Mouse (Mus musculus) liver, embryonic 14.5 days (tissue): ENCODE measurements around the gene Gramd1b. TPM values are rescaled to one million over a fixed set of nuclear protein-coding genes. Genes with fewer than 3 reads are reported as not detected.

ENCODE experiments used
- ATAC-seq: fragments of 200-750 bp; cut with Nextera tagmentation; 2 replicates; pipeline ENCODE4 v1.8.0; 2017; ENCODE audit warnings: moderate number of reproducible peaks, mild to moderate bottlenecking, moderate library complexity; ENCODE audit not compliant: insufficient read depth
- DNase-seq, 3 experiments: peaks; one replicate each; pipeline ENCODE4 v3.0.0-alpha.2; 2012 to 2013; ENCODE audit warnings: low read depth in 3 of 3, low spot score in 3 of 3
- H3K27ac ChIP-seq: fragments of 300-500 bp; sonication (generic); 2 replicates; pipeline ENCODE4 v1.5.1; 2014; ENCODE audit warnings: moderate library complexity, mild to moderate bottlenecking, control low read depth, inconsistent platforms
- H3K27me3 ChIP-seq: fragments of 300-500 bp; sonication (generic); 2 replicates; pipeline ENCODE4 v1.6.1; 2014; ENCODE audit warnings: mild to moderate bottlenecking, low read length, moderate library complexity; ENCODE audit not compliant: control insufficient read depth, insufficient read depth
- H3K36me3 ChIP-seq: fragments of 300-500 bp; sonication (generic); replicated peaks from 2 replicates; pipeline ENCODE4 v1.6.1; 2014; ENCODE audit warnings: low read depth; ENCODE audit not compliant: control insufficient read depth, insufficient read depth
- H3K4me1 ChIP-seq, 2 experiments: fragments of 200-500 bp in 1 of 2; fragments of 300-500 bp in 1 of 2; sonication (generic) in 1 of 2; replicated peaks; 2 replicates each; pipeline ENCODE4 v1.6.1; 2012 to 2014; ENCODE audit warnings: antibody characterized with exemption in 1 of 2, inconsistent platforms in 1 of 2, low read length in 1 of 2; ENCODE audit not compliant: control insufficient read depth in 2 of 2, insufficient read depth in 2 of 2
- H3K4me2 ChIP-seq: fragments of 300-500 bp; sonication (generic); 2 replicates; pipeline ENCODE4 v1.6.1; 2014; ENCODE audit warnings: low read depth, mild to moderate bottlenecking, control low read depth, moderate library complexity
- H3K4me3 ChIP-seq, 2 experiments: fragments of 200-500 bp in 1 of 2; fragments of 300-500 bp in 1 of 2; sonication (generic) in 1 of 2; 2 replicates each; pipeline ENCODE4 v1.5.1; 2012 to 2014; ENCODE audit warnings: low read depth in 2 of 2, low read length in 2 of 2, mild to moderate bottlenecking in 2 of 2, control low read depth in 1 of 2, inconsistent platforms in 1 of 2, moderate library complexity in 1 of 2; ENCODE audit not compliant: insufficient read depth in 1 of 2
- H3K9ac ChIP-seq: fragments of 300-500 bp; sonication (generic); replicated peaks from 2 replicates; pipeline ENCODE4 v1.6.1; 2014; ENCODE audit warnings: mild to moderate bottlenecking, control low read depth, moderate library complexity
- H3K9me3 ChIP-seq: fragments of 300-500 bp; sonication (generic); 2 replicates; pipeline ENCODE4 v1.6.1; 2016; ENCODE audit warnings: low read length, mixed read lengths; ENCODE audit not compliant: control insufficient read depth
- CTCF ChIP-seq: IDR thresholded peaks from 2 replicates; pipeline ENCODE4 v1.5.1; 2016; ENCODE audit warnings: antibody characterized with exemption, low read depth, control low read depth
- EP300 ChIP-seq: IDR thresholded peaks from 2 replicates; pipeline ENCODE4 v1.6.1; 2016; ENCODE audit warnings: antibody characterized with exemption, low read depth
- WGBS: fragments of 180-500 bp; shearing (Covaris S2); extraction: QIAGEN DNeasy Blood & Tissue Kit; methylation state at CpG from one replicate; pipeline ENCODE4 v1.1.7; 2014; ENCODE audit not compliant: insufficient replicate concordance; 5-methylcytosine and 5-hydroxymethylcytosine counted together
- polyA plus RNA-seq, 2 experiments: library from polyadenylated mRNA; depleted of rRNA in 1 of 2; stranded (reverse) in 1 of 2; unstranded in 1 of 2; fragments of >200 nt; fragmentation: Nextera tagmentation in 1 of 2; extraction: Ambion mirVana in 1 of 2; gene quantifications; 2 replicates each; pipeline versions ENCODE4 v1.2.1 to v1.2.3; 2012 to 2014

The Gramd1b gene
- polyA plus RNA-seq, 2 experiments: 0.71 to 1.0 TPM

DNA sequence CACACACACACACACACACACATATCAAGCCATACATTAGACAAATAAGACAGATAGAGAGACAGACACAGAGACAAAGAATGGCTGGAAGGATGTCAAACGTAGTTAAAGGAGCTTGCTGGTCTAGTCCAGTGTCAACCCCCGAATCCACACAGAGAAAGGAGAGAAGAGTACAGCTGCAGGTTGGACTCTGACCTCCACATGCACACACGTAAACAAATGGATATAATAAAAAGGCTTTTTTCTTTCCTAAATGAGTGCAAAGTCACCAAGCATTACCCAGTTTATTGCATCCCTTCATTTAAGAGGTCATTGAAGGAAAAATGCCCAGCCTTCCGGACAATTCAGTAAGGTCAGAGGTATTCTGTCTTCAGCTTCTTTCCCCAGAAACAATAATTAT, 161.0 kb downstream of the Gramd1b start:
- no peak overlapping the region for H3K9ac ChIP-seq
- no peak for TF ChIP-seq EP300
- TF ChIP-seq CTCF: no peak
- ATAC-seq (no peak), DNase-seq (no peak)
- H3K4me2 ChIP-seq: no peak overlapping the region
- no peaks in the 10 kb centered on the region for H3K27me3 ChIP-seq
- H3K4me3 ChIP-seq: no peak overlapping the region
- H3K27ac ChIP-seq: no peak overlapping the region
- WGBS: 47% methylated on average over 4 of the region's 4 CpGs
- H3K9me3 ChIP-seq: no peaks in the 10 kb centered on the region
- no peaks in the 10 kb centered on the region for H3K4me1 ChIP-seq
- H3K36me3 ChIP-seq: no peaks in the 10 kb centered on the region

DNA sequence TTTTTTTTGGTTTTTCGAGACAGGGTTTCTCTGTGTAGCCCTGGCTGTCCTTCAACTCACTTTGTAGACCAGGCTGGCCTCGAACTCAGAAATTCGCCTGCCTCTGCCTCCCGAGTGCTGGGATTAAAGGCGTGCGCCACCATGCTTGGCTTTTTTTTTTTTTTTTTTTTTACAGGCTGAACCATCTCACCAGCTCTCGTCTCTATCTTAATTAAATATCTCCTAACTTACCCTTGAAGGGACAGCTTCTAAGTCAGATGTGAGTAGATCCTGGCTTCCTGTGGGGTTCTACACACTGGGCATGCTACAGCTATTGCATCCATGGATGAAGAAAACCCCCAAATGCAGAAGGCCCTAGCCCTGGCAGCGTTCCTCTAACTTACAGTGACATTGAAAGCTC, 164.4 kb downstream of the Gramd1b start:
- Histone ChIP-seq H3K4me3 (no peak overlapping the region), H3K36me3 (no peaks in the 10 kb centered on the region), H3K27me3 (no peaks in the 10 kb centered on the region), H3K9me3 (no peaks in the 10 kb centered on the region), H3K4me2 (no peak overlapping the region), H3K27ac (no peak overlapping the region), H3K4me1 (no peaks in the 10 kb centered on the region), H3K9ac (no peak overlapping the region)
- no peak for ATAC-seq
- WGBS: 58% methylated on average over 6 of the region's 8 CpGs
- TF ChIP-seq CTCF: no peak
- no peak for TF ChIP-seq EP300
- DNase-seq: no peak

DNA sequence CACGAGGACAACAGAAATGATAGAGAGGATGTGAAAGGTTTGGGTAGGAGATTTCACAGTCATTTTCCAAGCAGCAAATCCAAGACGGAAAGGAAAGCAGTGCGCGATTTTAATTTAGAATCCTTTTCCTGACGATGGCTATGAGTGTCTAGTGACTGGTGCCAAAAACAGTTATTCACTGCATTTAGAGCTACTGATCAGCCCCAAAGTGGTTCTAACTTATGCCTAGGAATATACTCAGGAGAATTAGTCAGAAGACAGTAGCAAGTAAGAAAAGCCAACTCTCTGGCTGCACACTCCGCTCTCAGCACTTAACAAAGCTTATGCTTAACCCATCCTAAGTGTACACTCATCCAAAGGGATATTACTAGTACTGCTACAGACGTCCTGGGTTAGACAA, 166.9 kb downstream of the Gramd1b start:
- 67% methylated on average over 7 of the region's 7 CpGs for WGBS

DNA sequence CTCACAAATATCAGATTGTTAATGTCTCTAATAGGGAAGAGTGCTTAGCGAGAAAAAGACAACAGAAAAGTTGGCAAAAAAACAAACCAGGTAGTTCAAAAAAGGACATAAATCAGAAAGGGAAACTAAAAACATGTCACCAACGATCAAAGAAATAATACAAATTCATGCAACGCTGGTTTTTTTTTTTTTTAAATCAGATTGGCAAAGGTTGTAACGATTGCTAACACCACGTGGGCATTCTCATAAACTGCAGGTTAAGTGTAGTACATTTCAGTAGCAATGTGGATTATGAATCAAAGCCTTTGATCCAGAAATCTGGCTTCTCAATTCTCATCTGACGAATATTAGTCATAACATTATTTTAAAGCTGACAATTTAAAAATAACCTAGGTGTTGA, 169.2 kb downstream of the Gramd1b start:
- H3K4me3 ChIP-seq: no peak overlapping the region
- no peaks in the 10 kb centered on the region for H3K36me3 ChIP-seq
- no peaks in the 10 kb centered on the region for H3K9me3 ChIP-seq
- no peaks in the 10 kb centered on the region for H3K27me3 ChIP-seq
- no peak overlapping the region for H3K4me2 ChIP-seq
- H3K27ac ChIP-seq: no peak overlapping the region
- ATAC-seq: no peak
- H3K9ac ChIP-seq: no peak overlapping the region
- DNase-seq: no peak
- WGBS: 69% methylated on average over 6 of the region's 6 CpGs
- TF ChIP-seq EP300 (no peak), CTCF (no peak)
- no peaks in the 10 kb centered on the region for H3K4me1 ChIP-seq

More for the DNA sequence above, 166.9 kb downstream of the Gramd1b start:
- H3K4me3 ChIP-seq: no peak overlapping the region
- DNase-seq (no peak), ATAC-seq (no peak)
- TF ChIP-seq EP300 (no peak), CTCF (no peak)
- H3K4me2 ChIP-seq: no peak overlapping the region
- no peaks in the 10 kb centered on the region for H3K9me3 ChIP-seq
- no peaks in the 10 kb centered on the region for H3K27me3 ChIP-seq
- H3K36me3 ChIP-seq: no peaks in the 10 kb centered on the region
- H3K27ac ChIP-seq: no peak overlapping the region
- no peaks in the 10 kb centered on the region for H3K4me1 ChIP-seq
- no peak overlapping the region for H3K9ac ChIP-seq

DNA sequence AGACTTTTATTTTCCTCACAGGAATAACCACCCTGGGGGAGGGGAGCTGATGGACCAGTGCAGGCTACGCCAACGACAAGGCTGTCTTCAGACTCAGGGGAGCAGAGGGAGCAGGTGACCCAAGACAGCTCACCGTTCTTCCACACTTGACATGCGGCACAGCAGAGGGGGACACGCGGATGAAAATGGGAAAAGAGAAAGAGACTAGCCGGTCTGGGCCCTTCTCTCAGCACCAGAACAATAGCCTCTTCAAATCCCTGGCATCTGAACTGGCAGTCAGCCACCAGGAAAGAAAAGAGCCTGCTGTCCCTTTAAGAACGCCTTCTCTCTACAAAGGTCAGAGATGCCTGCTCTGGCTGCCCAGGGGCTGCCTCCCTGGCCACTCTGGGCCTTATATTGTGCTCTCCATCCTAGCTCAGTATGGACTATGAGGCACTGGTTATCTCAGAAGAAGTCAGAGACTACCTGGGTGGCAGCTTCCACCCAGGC, 172.7 kb downstream of the Gramd1b start:
- Histone ChIP-seq H3K27ac (no peak overlapping the region), H3K4me2 (no peak overlapping the region), H3K36me3 (no peaks in the 10 kb centered on the region), H3K4me1 (no peaks in the 10 kb centered on the region), H3K4me3 (no peak overlapping the region), H3K9me3 (no peaks in the 10 kb centered on the region), H3K27me3 (no peaks in the 10 kb centered on the region), H3K9ac (no peak overlapping the region)
- no peak for ATAC-seq
- no peak for DNase-seq
- WGBS: 67% methylated on average over 8 of the region's 8 CpGs
- TF ChIP-seq CTCF (no peak), EP300 (no peak)
